Mouse (Mus musculus) erythroblast, embryonic 14.5 days (primary cell): ENCODE results near the gene Col5a3.

ENCODE experiments used
- GATA1 ChIP-seq: IDR thresholded peaks from 2 replicates; pipeline ENCODE4 v1.6.1; 2012; ENCODE audit warnings: low read length, inconsistent platforms, mixed read lengths
- TAL1 ChIP-seq: IDR thresholded peaks from 3 replicates; pipeline ENCODE4 v1.6.1; 2012; ENCODE audit warnings: low read length, inconsistent platforms, mixed read lengths

- TF ChIP-seq TAL1 (no peak), GATA1 (no peak)
These were observed 56.6 kb downstream of the Col5a3 start for GRCm38 (mm10) chr9:20758243-20758642.
